Mouse (Mus musculus) forebrain, embryonic 14.5 days (tissue): ENCODE results near the gene Otop2. TPM values are rescaled to one million over a fixed set of nuclear protein-coding genes. Genes with fewer than 3 reads are reported as not detected.

Experiments used
- ATAC-seq: fragments of 200-750 bp; cut with Nextera tagmentation; 2 replicates; pipeline ENCODE4 v1.8.0; 2017; ENCODE audit warnings: mild to moderate bottlenecking, moderate library complexity
- DNase-seq: peaks from one replicate; pipeline ENCODE4 v3.0.0-alpha.2; 2015; ENCODE audit warnings: low spot score
- H3K27ac ChIP-seq: fragments of 300-500 bp; sonication (generic); 2 replicates; pipeline ENCODE4 v1.5.1; 2014; ENCODE audit warnings: low read depth, mild to moderate bottlenecking, control low read depth, low read length, moderate library complexity
- H3K27me3 ChIP-seq: fragments of 300-500 bp; sonication (generic); replicated peaks from 2 replicates; pipeline ENCODE4 v1.6.1; 2014; ENCODE audit warnings: low read length, control low read depth, mixed read lengths; ENCODE audit not compliant: control insufficient read depth, insufficient read depth
- H3K36me3 ChIP-seq: fragments of 300-500 bp; sonication (generic); 2 replicates; pipeline ENCODE4 v1.6.1; 2014; ENCODE audit warnings: low read length, control low read depth; ENCODE audit not compliant: control insufficient read depth, insufficient read depth
- H3K4me1 ChIP-seq: fragments of 300-500 bp; sonication (generic); 2 replicates; pipeline ENCODE4 v1.6.1; 2014; ENCODE audit warnings: antibody characterized with exemption, low read length, control low read depth; ENCODE audit not compliant: control insufficient read depth, insufficient read depth
- H3K4me2 ChIP-seq: fragments of 300-500 bp; sonication (generic); 2 replicates; pipeline ENCODE4 v1.6.1; 2014; ENCODE audit warnings: mild to moderate bottlenecking, control low read depth, low read length
- H3K4me3 ChIP-seq: fragments of 300-500 bp; sonication (generic); 2 replicates; pipeline ENCODE4 v1.5.1; 2014; ENCODE audit warnings: low read depth, low read length, control low read depth
- H3K9ac ChIP-seq: fragments of 300-500 bp; sonication (generic); 2 replicates; pipeline ENCODE4 v1.6.1; 2014; ENCODE audit warnings: mild to moderate bottlenecking, low read length, control low read depth, moderate library complexity
- H3K9me3 ChIP-seq: fragments of 300-500 bp; sonication (generic); replicated peaks from 2 replicates; pipeline ENCODE4 v1.6.1; 2016; ENCODE audit warnings: low read length, control low read depth, mixed read lengths; ENCODE audit not compliant: control insufficient read depth
- WGBS: fragments of 180-500 bp; shearing (Covaris S2); extraction: QIAGEN DNeasy Blood & Tissue Kit; methylation state at CpG from one replicate; pipeline ENCODE4 v1.1.7; 2014; 5-methylcytosine and 5-hydroxymethylcytosine counted together
- polyA plus RNA-seq: library from polyadenylated mRNA; unstranded; fragments of >200 nt; fragmentation: Nextera tagmentation; extraction: Ambion mirVana; gene quantifications from 2 replicates; pipeline ENCODE4 v1.2.1, GENCODE M21; 2014

Gene Otop2
- polyA plus RNA-seq, 1 experiment from 2014 or later = not detected

GRCm38 (mm10) chr11:115300745-115301144 lies 6.2 kb upstream of the Otop2 start:
- no peak overlapping the region for H3K27ac ChIP-seq
- H3K4me1 ChIP-seq = peaks cover 5% of the 10 kb centered on the region; the same call in 1 of the 2 replicates
- no peaks in the 10 kb centered on the region for H3K27me3 ChIP-seq
- H3K9ac ChIP-seq = no peak overlapping the region
- H3K4me3 ChIP-seq = no peak overlapping the region
- no peaks in the 10 kb centered on the region for H3K9me3 ChIP-seq
- DNase-seq (no peak), ATAC-seq (no peak)
- H3K36me3 ChIP-seq = no peaks in the 10 kb centered on the region
- H3K4me2 ChIP-seq = no peak overlapping the region
- 86% methylated on average over 4 of the region's 4 CpGs for WGBS

DNA sequence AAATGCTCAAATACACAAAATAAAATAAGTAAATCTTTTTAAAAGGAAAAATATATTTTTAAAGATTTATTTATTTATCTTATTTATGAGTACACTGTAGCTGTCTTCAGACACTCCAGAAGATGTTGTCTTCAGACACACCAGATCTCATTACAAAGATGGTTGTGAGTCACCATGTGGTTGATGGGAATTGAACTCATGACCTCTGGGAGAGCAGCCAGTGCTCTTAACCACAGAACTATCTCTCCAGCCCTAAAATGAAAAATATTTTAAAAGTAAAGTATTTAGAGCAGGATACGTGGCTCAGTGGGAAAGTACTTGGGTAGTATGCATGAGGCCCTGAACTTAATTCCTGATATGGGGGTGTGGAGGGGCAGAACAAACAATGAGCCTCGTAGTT lies 5.6 kb upstream of the Otop2 start:
- Histone ChIP-seq H3K9me3 (no peaks in the 10 kb centered on the region), H3K4me1 (peaks cover 5% of the 10 kb centered on the region; the same call in 1 of the 2 replicates), H3K9ac (no peak overlapping the region), H3K4me2 (no peak overlapping the region), H3K36me3 (no peaks in the 10 kb centered on the region), H3K27ac (no peak overlapping the region), H3K27me3 (no peaks in the 10 kb centered on the region), H3K4me3 (no peak overlapping the region)
- ATAC-seq (no peak), DNase-seq (no peak)
- 98% methylated on average over 2 of the region's 2 CpGs for WGBS

DNA sequence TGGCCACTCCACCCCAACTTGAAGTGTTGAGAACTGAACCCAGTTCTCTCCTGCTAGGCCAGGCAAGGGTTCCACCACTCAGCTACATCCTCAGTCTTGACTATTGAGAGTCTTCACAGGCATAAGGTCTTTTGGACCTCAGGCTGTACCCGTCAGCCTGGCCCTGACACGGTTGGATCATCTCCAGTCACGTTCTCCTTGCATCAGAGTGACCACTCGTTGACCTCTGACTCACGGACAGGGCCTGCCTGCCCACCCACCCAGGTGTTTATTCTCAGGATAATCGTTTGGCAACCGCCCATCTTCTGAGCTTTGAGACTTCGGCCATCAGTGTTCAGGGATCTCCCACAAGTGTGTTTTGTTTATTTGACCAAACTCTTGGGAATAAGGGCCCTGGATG lies 3.8 kb upstream of the Otop2 start:
- ATAC-seq (no peak), DNase-seq (no peak)
- Histone ChIP-seq H3K36me3 (no peaks in the 10 kb centered on the region), H3K27ac (no peak overlapping the region), H3K4me2 (no peak overlapping the region), H3K9ac (no peak overlapping the region), H3K4me3 (no peak overlapping the region), H3K9me3 (no peaks in the 10 kb centered on the region), H3K4me1 (no peaks in the 10 kb centered on the region), H3K27me3 (no peaks in the 10 kb centered on the region)
- WGBS = 80% methylated on average over 8 of the region's 8 CpGs

DNA sequence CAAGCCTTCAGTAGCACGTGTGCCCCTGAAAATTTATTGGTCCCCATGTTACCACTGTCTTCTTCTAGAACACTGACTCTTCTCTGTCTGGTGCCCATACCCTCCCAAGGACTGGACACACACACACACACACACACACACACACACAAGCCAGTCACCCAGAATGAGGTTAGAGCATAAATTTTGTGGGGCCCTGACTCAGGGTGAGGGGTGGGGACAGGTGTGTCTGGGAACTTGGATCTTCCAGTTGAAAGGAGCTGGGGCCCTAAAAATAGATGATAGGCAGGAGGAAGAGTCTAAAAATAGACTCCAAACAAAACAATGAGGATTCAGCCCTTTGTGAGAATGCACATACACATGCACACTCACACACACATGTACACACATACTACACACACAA lies 1.8 kb downstream of the Otop2 start:
- H3K4me2 ChIP-seq = no peak overlapping the region
- no peak overlapping the region for H3K9ac ChIP-seq
- H3K27ac ChIP-seq = no peak overlapping the region
- ATAC-seq = no peak
- H3K4me3 ChIP-seq = no peak overlapping the region
- 0 out of 2 replicates have a peak, but pooled peaks cover 2% of the 10 kb centered on the region for H3K27me3 ChIP-seq
- no peaks in the 10 kb centered on the region for H3K4me1 ChIP-seq
- H3K36me3 ChIP-seq = no peaks in the 10 kb centered on the region
- H3K9me3 ChIP-seq = no peaks in the 10 kb centered on the region
- WGBS = 79% methylated on average over 1 of the region's 1 CpGs
- no peak for DNase-seq

- 49% methylated on average over 2 of the region's 2 CpGs for WGBS
- Histone ChIP-seq H3K27ac (no peak overlapping the region), H3K4me1 (no peaks in the 10 kb centered on the region), H3K4me3 (no peak overlapping the region), H3K36me3 (no peaks in the 10 kb centered on the region), H3K27me3 (peaks cover 46% of the 10 kb centered on the region), H3K4me2 (no peak overlapping the region), H3K9me3 (no peaks in the 10 kb centered on the region), H3K9ac (no peak overlapping the region)
- ATAC-seq (no peak), DNase-seq (no peak)
Measured at GRCm38 (mm10) chr11:115314249-115314648, 7.3 kb downstream of the Otop2 start.

DNA sequence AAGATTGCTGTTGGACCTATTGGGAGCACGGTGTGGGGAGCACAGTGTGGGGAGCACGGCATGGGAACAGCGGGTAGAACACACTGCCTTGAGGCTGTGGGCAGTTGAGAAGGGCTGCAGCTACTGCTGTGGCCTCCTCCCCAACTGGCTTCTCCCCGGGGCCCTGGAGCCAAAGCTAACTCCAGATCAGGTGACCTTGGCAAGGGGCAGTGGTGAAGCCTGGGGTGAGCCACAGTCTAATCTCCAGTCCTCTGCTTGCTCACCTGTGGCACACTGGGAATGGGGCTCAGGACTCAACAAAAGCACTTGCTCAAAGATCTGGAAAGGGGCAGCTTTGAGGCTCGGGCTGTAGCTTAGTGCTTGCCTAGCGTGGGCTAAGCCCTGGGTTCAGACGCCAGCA lies 10.2 kb downstream of the Otop2 start:
- Histone ChIP-seq H3K36me3 (no peaks in the 10 kb centered on the region), H3K4me2 (no peak overlapping the region), H3K27me3 (peaks cover 76% of the 10 kb centered on the region), H3K9me3 (no peaks in the 10 kb centered on the region), H3K9ac (no peak overlapping the region), H3K4me1 (no peaks in the 10 kb centered on the region), H3K27ac (no peak overlapping the region), H3K4me3 (no peak overlapping the region)
- DNase-seq (no peak), ATAC-seq (no peak)
- WGBS = 58% methylated on average over 7 of the region's 7 CpGs

DNA sequence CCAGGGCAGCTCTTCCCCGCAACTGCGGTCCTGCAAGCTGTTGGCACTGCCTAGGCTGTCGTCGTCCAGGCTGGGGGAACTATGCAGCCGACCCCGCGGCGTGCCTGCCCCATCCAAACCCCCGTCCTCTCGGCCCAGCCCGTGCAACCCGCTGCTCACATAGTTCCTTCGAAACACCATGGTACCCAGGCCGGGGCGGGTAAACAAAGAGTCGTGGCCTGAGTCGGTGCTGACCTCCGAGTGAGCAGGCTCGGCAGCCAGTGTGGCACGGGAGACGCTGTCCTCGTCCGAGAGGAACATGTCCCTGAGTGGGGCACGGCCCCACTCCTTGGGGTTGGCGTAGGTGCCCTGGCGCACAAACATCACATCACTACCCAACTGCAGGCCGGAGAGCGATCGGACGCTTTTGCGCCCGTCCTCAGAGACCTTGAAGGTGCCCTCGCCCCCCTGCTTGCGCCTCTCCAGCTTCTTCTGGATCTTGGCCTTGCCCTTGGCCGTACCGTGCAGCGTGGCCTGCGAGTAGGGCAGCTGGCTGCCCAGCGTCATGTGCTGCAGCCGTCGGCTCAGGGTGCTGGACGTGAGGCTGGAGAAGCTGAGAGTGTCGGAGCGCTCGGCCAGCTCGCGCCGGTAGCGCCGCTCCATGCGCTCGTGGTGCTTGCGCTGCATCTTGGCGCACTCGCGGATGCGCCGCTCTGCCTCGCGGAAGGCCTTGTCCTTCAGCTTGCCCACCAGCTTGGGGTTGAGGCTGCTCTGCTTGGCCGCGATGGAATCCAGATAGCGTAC lies 11.5 kb downstream of the Otop2 start:
- Histone ChIP-seq H3K27ac (no peak overlapping the region), H3K9me3 (no peaks in the 10 kb centered on the region), H3K4me2 (0 out of 2 replicates have a peak overlapping the region, but pooled peaks have one; percentile 5), H3K4me1 (no peaks in the 10 kb centered on the region), H3K27me3 (peaks cover 88% of the 10 kb centered on the region), H3K9ac (no peak overlapping the region), H3K36me3 (no peaks in the 10 kb centered on the region), H3K4me3 (peak overlapping the region; percentile 8; the same call in 1 of the 2 replicates)
- 5% methylated on average over 63 of the region's 63 CpGs for WGBS
- no peak for ATAC-seq
- DNase-seq = no peak

DNA sequence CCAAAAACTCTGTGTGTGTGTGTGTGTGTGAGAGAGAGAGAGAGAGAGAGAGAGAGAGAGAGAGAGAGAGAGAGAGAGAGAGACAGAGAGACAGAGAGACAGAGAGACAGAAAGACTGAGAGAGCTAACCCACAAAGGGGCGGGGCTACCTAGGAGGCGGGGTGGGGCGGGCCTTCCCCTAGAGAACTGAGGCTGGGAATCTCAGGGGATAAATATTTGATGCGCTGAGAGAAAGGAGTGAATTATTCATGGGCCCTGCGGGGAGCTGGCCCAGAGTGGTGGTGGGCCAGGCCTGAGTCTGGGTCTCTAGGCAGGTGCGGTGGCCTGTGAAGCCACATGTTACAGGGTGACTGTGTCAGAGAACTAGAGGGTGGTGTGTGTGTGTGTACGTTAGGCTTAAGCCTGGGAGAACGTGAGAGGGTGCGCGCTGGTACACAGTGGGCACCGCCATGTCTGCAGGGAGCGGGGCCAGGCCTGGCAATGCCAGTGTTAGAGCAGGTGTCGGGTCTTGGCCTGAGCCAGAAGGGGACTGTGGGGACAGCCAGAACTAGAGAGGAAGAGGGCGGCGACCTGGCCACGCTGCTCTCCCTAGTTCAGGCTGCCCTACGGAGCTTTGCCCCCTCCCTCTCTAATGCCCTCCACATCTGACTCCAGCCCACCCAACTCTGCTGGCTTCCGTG lies 12.9 kb downstream of the Otop2 start:
- DNase-seq (no peak), ATAC-seq (no peak)
- Histone ChIP-seq H3K9ac (no peak overlapping the region), H3K36me3 (no peaks in the 10 kb centered on the region), H3K27ac (no peak overlapping the region), H3K4me2 (no peak overlapping the region), H3K27me3 (peaks cover 94% of the 10 kb centered on the region), H3K9me3 (no peaks in the 10 kb centered on the region), H3K4me1 (no peaks in the 10 kb centered on the region), H3K4me3 (no peak overlapping the region)
- WGBS = 7% methylated on average over 18 of the region's 18 CpGs
